8 mouse cellular contexts compared by ENCODE assay signal in the genomic region with DNA sequence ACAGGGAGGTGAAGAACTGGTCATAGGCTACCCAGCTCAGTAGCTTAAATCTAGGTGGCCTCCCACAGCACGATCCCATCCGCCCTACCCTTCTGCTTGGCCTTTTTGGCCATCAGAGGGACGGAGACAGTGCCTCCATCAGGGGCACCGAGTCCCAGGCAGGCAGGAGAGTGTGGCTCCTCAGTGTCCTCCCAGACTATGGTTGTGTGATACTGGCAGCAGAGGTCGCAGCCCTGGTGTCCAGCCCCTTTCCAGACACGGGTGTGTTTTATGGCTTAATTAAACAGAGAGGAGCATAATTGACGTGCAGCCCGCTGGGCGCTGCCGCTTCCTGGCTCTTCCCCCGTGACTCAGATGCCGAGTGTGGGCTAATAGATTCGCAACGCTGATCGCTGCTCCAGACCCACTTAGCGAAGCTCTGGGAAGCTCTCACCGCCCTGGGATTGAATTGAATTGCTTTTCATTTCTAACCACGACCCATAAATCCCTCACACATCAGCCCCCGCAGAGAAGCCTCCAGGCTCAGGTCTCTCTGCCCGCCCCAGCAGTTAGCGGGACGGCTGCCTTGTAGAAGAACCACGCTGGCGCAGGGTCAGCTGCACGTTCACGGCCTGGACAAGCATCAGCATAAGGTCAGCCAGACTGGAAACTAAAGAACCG.
DNase-seq lines count a peak whose midpoint lies in the region; ATAC-seq and TF ChIP-seq lines count a peak whose summit lies in the region.

No protein-coding gene starts in this region.

- peak overlapping the region; percentile 36 for H3K4me2 ChIP-seq in embryonic facial prominence, embryonic 12.5 days (replicated peaks)
- H3K4me2 ChIP-seq in intestine, embryonic 14.5 days (ENCODE audit: low read length): peak overlapping the region; percentile 39
- H3K4me2 ChIP-seq in neural tube, embryonic 12.5 days (replicated peaks): peak overlapping the region; percentile 53

- H3K4me1 ChIP-seq in bone marrow macrophage, adult 2 months (ENCODE audit: control insufficient read depth, insufficient read depth, low read length): no peaks in the 10 kb centered on the region
- H3K4me1 ChIP-seq in embryonic facial prominence, embryonic 12.5 days: peaks cover 12% of the 10 kb centered on the region
- 0 out of 2 replicates have a peak, but pooled peaks cover 4% of the 10 kb centered on the region for H3K4me1 ChIP-seq in intestine, embryonic 14.5 days (replicated peaks; ENCODE audit: control insufficient read depth, insufficient read depth, low read length)
- peaks cover 45% of the 10 kb centered on the region for H3K4me1 ChIP-seq in neural tube, embryonic 12.5 days

- 21% methylated on average over 27 of the region's 27 CpGs for WGBS in embryonic facial prominence, embryonic 12.5 days
- 17% methylated on average over 27 of the region's 27 CpGs for WGBS in intestine, embryonic 14.5 days
- WGBS in neural tube, embryonic 12.5 days: 4% methylated on average over 27 of the region's 27 CpGs

- peak; percentile 33 to 56 for DNase-seq in kidney, postnatal 4 days
- DNase-seq in kidney, postnatal 14 days: no peak
- DNase-seq in intestine, embryonic 14.5 days (ENCODE audit: low spot score): peak; percentile 62
- DNase-seq in yolk sac, embryonic 10.5 days (ENCODE audit: low spot score): no peak
- no peak for DNase-seq in urinary bladder, postnatal 14 days (ENCODE audit: low spot score)

- H3K9ac ChIP-seq in embryonic facial prominence, embryonic 12.5 days: peak overlapping the region; percentile 12; the same call in 1 of the 2 replicates
- no peak overlapping the region for H3K9ac ChIP-seq in intestine, embryonic 14.5 days (ENCODE audit: low read length)
- peak overlapping the region; percentile 21; the same call in 1 of the 2 replicates for H3K9ac ChIP-seq in neural tube, embryonic 12.5 days

- no peak for TF ChIP-seq POLR2A in bone marrow macrophage, adult 2 months (IDR thresholded peaks at IDR 0.05; ENCODE audit: borderline replicate concordance, low read depth, low read length)

- H3K27ac ChIP-seq in bone marrow macrophage, adult 2 months (ENCODE audit: insufficient read depth, low read depth, low read length): no peak overlapping the region
- H3K27ac ChIP-seq in embryonic facial prominence, embryonic 12.5 days: no peak overlapping the region
- no peak overlapping the region for H3K27ac ChIP-seq in intestine, embryonic 14.5 days (ENCODE audit: low read depth)
- H3K27ac ChIP-seq in neural tube, embryonic 12.5 days: peak overlapping the region; percentile 42

- no peaks in the 10 kb centered on the region for H3K36me3 ChIP-seq in embryonic facial prominence, embryonic 12.5 days
- H3K36me3 ChIP-seq in intestine, embryonic 14.5 days (ENCODE audit: control insufficient read depth, insufficient read depth, low read length): no peaks in the 10 kb centered on the region
- H3K36me3 ChIP-seq in neural tube, embryonic 12.5 days: no peaks in the 10 kb centered on the region

- H3K4me3 ChIP-seq in bone marrow macrophage, adult 2 months (ENCODE audit: insufficient read depth, low read length): 0 out of 2 replicates have a peak overlapping the region, but pooled peaks have one; percentile 2
- no peak overlapping the region for H3K4me3 ChIP-seq in embryonic facial prominence, embryonic 12.5 days
- no peak overlapping the region for H3K4me3 ChIP-seq in intestine, embryonic 14.5 days (ENCODE audit: low read depth, low read length)
- H3K4me3 ChIP-seq in neural tube, embryonic 12.5 days: no peak overlapping the region

- TF ChIP-seq CTCF in bone marrow macrophage, adult 2 months (IDR thresholded peaks at IDR 0.05; ENCODE audit: low read depth, low read length): no peak

- H3K9me3 ChIP-seq in embryonic facial prominence, embryonic 12.5 days: no peaks in the 10 kb centered on the region
- H3K9me3 ChIP-seq in intestine, embryonic 14.5 days (ENCODE audit: control insufficient read depth, low read length): no peaks in the 10 kb centered on the region
- no peaks in the 10 kb centered on the region for H3K9me3 ChIP-seq in neural tube, embryonic 12.5 days

- 0 out of 2 replicates have a peak, but pooled peaks have one; percentile 35 for ATAC-seq in embryonic facial prominence, embryonic 12.5 days (ENCODE audit: insufficient number of reproducible peaks, insufficient read depth, low FRiP score, low TSS enrichment)
- ATAC-seq in intestine, embryonic 14.5 days (replicated peaks; ENCODE audit: low FRiP score, low TSS enrichment, low read depth): no peak
- ATAC-seq in neural tube, embryonic 12.5 days (ENCODE audit: low FRiP score, low read depth): peak; percentile 75

- peaks cover 16% of the 10 kb centered on the region for H3K27me3 ChIP-seq in embryonic facial prominence, embryonic 12.5 days
- H3K27me3 ChIP-seq in intestine, embryonic 14.5 days (replicated peaks; ENCODE audit: control insufficient read depth, insufficient read depth, low read length): 0 out of 2 replicates have a peak, but pooled peaks cover 2% of the 10 kb centered on the region
- H3K27me3 ChIP-seq in neural tube, embryonic 12.5 days (replicated peaks): no peaks in the 10 kb centered on the region

Comparison
In these comparisons a context has a peak if more than half of its experiments do, and no peak if none do; other contexts are left out.
1. DNase-seq: peak in kidney, postnatal 4 days (2 of 2) and intestine, embryonic 14.5 days (single experiment); none in kidney, postnatal 14 days (single experiment), yolk sac, embryonic 10.5 days (single experiment) and urinary bladder, postnatal 14 days (single experiment).
2. Peak in every context shown above with its lines, with median percentiles within 50 percentile points of each other: H3K4me2 ChIP-seq.